Mouse (Mus musculus): ENCODE data around the gene Ssr2.

Ssr2 gene

GRCm38 (mm10) chr3:88623346-88624135 lies 47.9 kb downstream of the Ssr2 start:
- no peak for DNase-seq (ENCODE audit: low read depth, low spot score)

GRCm38 (mm10) chr3:88624324-88624723 lies 48.6 kb downstream of the Ssr2 start:
- DNase-seq (ENCODE audit: low read depth, low spot score): no peak

- no peak for DNase-seq (ENCODE audit: low read depth, low spot score)
Measured at GRCm38 (mm10) chr3:88624951-88625350, 49.3 kb downstream of the Ssr2 start.

- DNase-seq (ENCODE audit: low read depth, low spot score): no peak
Measured at GRCm38 (mm10) chr3:88625531-88625930, 49.9 kb downstream of the Ssr2 start.

GRCm38 (mm10) chr3:88626316-88626715 lies 50.6 kb downstream of the Ssr2 start:
- no peak for DNase-seq (ENCODE audit: low read depth, low spot score)

GRCm38 (mm10) chr3:88627114-88627513 lies 51.4 kb downstream of the Ssr2 start:
- DNase-seq (ENCODE audit: low read depth, low spot score): no peak

GRCm38 (mm10) chr3:88627535-88627934 lies 51.9 kb downstream of the Ssr2 start:
- DNase-seq (ENCODE audit: low read depth, low spot score): no peak

GRCm38 (mm10) chr3:88628766-88629165 lies 53.1 kb downstream of the Ssr2 start:
- DNase-seq (ENCODE audit: low read depth, low spot score): no peak

- peak; percentile 94 for DNase-seq (ENCODE audit: low read depth, low spot score)
Measured at GRCm38 (mm10) chr3:88629244-88629643, 53.6 kb downstream of the Ssr2 start.

GRCm38 (mm10) chr3:88630018-88630417 lies 54.3 kb downstream of the Ssr2 start:
- DNase-seq (ENCODE audit: low read depth, low spot score): no peak

- peak; percentile 88 for DNase-seq (ENCODE audit: low read depth, low spot score)
Measured at GRCm38 (mm10) chr3:88630849-88631341, 55.2 kb downstream of the Ssr2 start.

GRCm38 (mm10) chr3:88631921-88632587 lies 56.4 kb downstream of the Ssr2 start:
- DNase-seq (ENCODE audit: low read depth, low spot score): no peak

- no peak for DNase-seq (ENCODE audit: low read depth, low spot score)
Measured at GRCm38 (mm10) chr3:88633056-88633455, 57.4 kb downstream of the Ssr2 start.

- DNase-seq (ENCODE audit: low read depth, low spot score): no peak
Measured at GRCm38 (mm10) chr3:88635506-88636275, 60.0 kb downstream of the Ssr2 start.

GRCm38 (mm10) chr3:88636555-88636986 lies 60.9 kb downstream of the Ssr2 start:
- DNase-seq (ENCODE audit: low read depth, low spot score): peak; percentile 85

GRCm38 (mm10) chr3:88637134-88637533 lies 61.5 kb downstream of the Ssr2 start:
- no peak for DNase-seq (ENCODE audit: low read depth, low spot score)

Measured in telencephalon, adult 2 months (tissue).